Mouse (Mus musculus): ENCODE data around the gene Ece2. TPM values are rescaled to one million over a fixed set of nuclear protein-coding genes. Genes with fewer than 3 reads are reported as not detected.
"Not testable (repeated sequence)": the region's sequence is repeated elsewhere in the genome, so short reads cannot be mapped to it uniquely, and the experiment has no call there.

Gene Ece2
- polyA plus RNA-seq, 1 experiment from 2014 or later: 17.4 TPM

GRCm38 (mm10) chr16:20651947-20652310, 22.3 kb downstream of the Ece2 start:
- peaks cover 19% of the 10 kb centered on the region for H3K36me3 ChIP-seq (ENCODE audit: control insufficient read depth, insufficient read depth, low read length)
- H3K4me1 ChIP-seq (ENCODE audit: control insufficient read depth, insufficient read depth, low read depth, low read length): peaks cover 16% of the 10 kb centered on the region
- H3K27me3 ChIP-seq (replicated peaks; ENCODE audit: control insufficient read depth, insufficient read depth, low read length): no peaks in the 10 kb centered on the region
- H3K4me2 ChIP-seq (ENCODE audit: low read length): peak overlapping the region; percentile 66
- peak overlapping the region; percentile 84 for H3K27ac ChIP-seq (ENCODE audit: low read depth, low read length)
- 12% methylated on average over 12 of the region's 12 CpGs for WGBS
- H3K4me3 ChIP-seq (ENCODE audit: low read length): peak overlapping the region; percentile 80
- peak overlapping the region; percentile 90 for H3K9ac ChIP-seq (ENCODE audit: low read depth, low read length)
- no peaks in the 10 kb centered on the region for H3K9me3 ChIP-seq (ENCODE audit: control insufficient read depth, low read length)
- no peak for ATAC-seq

DNA sequence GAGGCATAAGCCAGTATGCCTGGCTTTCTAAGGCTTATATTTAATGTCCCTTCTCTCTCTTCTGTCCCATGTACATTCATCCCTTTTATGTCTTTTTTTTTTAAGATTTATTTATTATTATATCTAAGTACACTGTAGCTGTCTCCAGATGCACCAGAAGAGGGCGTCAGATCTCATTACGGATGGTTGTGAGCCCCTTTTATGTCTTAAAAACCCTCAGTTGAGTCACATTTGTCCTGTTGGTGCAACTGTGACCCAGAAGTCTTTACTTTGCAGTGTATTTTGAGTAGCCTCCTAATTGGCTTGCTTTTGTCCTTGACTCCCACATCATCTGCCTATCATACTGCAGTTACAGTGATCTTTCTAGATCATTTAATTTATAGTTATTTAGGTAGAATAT, 23.7 kb downstream of the Ece2 start:
- Histone ChIP-seq H3K9ac (ENCODE audit: low read depth, low read length) (no peak overlapping the region), H3K4me2 (ENCODE audit: low read length) (peak overlapping the region; percentile 66; the same call in 1 of the 2 replicates), H3K4me1 (ENCODE audit: control insufficient read depth, insufficient read depth, low read depth, low read length) (peaks cover 16% of the 10 kb centered on the region), H3K27ac (ENCODE audit: low read depth, low read length) (no peak overlapping the region), H3K27me3 (replicated peaks; ENCODE audit: control insufficient read depth, insufficient read depth, low read length) (no peaks in the 10 kb centered on the region), H3K4me3 (ENCODE audit: low read length) (no peak overlapping the region), H3K36me3 (ENCODE audit: control insufficient read depth, insufficient read depth, low read length) (peaks cover 26% of the 10 kb centered on the region), H3K9me3 (ENCODE audit: control insufficient read depth, low read length) (no peaks in the 10 kb centered on the region)
- no peak for ATAC-seq
- WGBS: 48% methylated on average over 2 of the region's 2 CpGs

DNA sequence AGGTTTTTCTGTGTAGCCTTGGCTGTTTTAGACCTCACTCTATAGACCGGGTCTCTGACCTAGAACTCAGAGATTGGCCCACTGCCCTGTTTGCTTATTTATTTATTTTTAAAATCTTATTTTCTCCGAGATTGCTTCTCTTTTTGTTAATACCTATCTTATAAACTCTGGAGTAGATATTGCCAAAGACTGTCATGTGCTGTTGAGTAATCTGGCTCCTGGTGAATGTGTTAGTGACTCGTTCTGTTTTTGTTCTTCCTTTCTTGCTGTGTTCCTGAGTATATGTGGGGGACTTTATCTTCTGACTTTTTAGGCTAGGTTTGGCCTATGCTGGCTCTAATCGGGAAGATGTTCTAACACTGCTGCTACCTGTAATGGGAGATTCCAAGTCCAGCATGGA, 28.0 kb downstream of the Ece2 start:
- no peaks in the 10 kb centered on the region for H3K27me3 ChIP-seq (replicated peaks; ENCODE audit: control insufficient read depth, insufficient read depth, low read length)
- no peak overlapping the region for H3K9ac ChIP-seq (ENCODE audit: low read depth, low read length)
- H3K4me2 ChIP-seq (ENCODE audit: low read length): no peak overlapping the region
- 93% methylated on average over 4 of the region's 4 CpGs for WGBS
- no peaks in the 10 kb centered on the region for H3K9me3 ChIP-seq (ENCODE audit: control insufficient read depth, low read length)
- H3K4me3 ChIP-seq (ENCODE audit: low read length): no peak overlapping the region
- peaks cover 8% of the 10 kb centered on the region for H3K4me1 ChIP-seq (ENCODE audit: control insufficient read depth, insufficient read depth, low read depth, low read length)
- ATAC-seq: no peak
- no peak overlapping the region for H3K27ac ChIP-seq (ENCODE audit: low read depth, low read length)
- peaks cover 59% of the 10 kb centered on the region for H3K36me3 ChIP-seq (ENCODE audit: control insufficient read depth, insufficient read depth, low read length)

DNA sequence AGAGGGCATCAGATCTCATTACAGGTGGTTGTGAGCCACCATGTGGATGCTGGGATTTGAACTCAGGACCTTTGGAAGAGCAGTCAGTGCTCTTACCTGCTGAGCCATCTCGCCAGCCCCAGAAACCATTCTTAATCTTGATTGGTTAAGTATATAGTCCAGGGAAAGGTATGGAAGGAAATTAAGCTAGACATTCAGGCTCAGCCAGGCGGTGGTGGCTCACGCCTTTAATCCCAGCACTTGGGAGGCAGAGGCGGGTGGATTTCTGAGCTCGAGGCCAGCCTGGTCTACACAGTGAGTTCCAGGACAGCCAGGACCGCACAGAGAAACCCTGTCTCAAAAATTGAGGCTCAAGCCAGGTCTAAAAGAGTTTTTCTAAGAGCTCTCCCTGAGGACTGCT, 38.4 kb downstream of the Ece2 start, which contains the start of gene Eif4g1:
Gene Eif4g1, plus strand, starts transcription at position 301 of the 400 bp plus-strand sequence.
- not testable (repeated sequence) for H3K4me2 ChIP-seq (ENCODE audit: low read length); ATAC-seq; H3K9me3 ChIP-seq (ENCODE audit: control insufficient read depth, low read length); H3K27ac ChIP-seq (ENCODE audit: low read depth, low read length); H3K9ac ChIP-seq (ENCODE audit: low read depth, low read length); H3K27me3 ChIP-seq (replicated peaks; ENCODE audit: control insufficient read depth, insufficient read depth, low read length); H3K4me1 ChIP-seq (ENCODE audit: control insufficient read depth, insufficient read depth, low read depth, low read length); H3K4me3 ChIP-seq (ENCODE audit: low read length); H3K36me3 ChIP-seq (ENCODE audit: control insufficient read depth, insufficient read depth, low read length)
- 91% methylated on average over 3 of the region's 6 CpGs for WGBS

GRCm38 (mm10) chr16:20670291-20670690, 40.7 kb downstream of the Ece2 start:
- Histone ChIP-seq H3K27ac (ENCODE audit: low read depth, low read length) (no peak overlapping the region), H3K27me3 (replicated peaks; ENCODE audit: control insufficient read depth, insufficient read depth, low read length) (no peaks in the 10 kb centered on the region), H3K9me3 (ENCODE audit: control insufficient read depth, low read length) (no peaks in the 10 kb centered on the region), H3K4me1 (ENCODE audit: control insufficient read depth, insufficient read depth, low read depth, low read length) (peaks cover 17% of the 10 kb centered on the region), H3K4me3 (ENCODE audit: low read length) (no peak overlapping the region), H3K9ac (ENCODE audit: low read depth, low read length) (no peak overlapping the region), H3K36me3 (ENCODE audit: control insufficient read depth, insufficient read depth, low read length) (peaks cover 4% of the 10 kb centered on the region), H3K4me2 (ENCODE audit: low read length) (no peak overlapping the region)
- ATAC-seq: no peak
- 93% methylated on average over 3 of the region's 3 CpGs for WGBS

GRCm38 (mm10) chr16:20671886-20672285, 42.3 kb downstream of the Ece2 start:
- 31% methylated on average over 6 of the region's 6 CpGs for WGBS
- no peaks in the 10 kb centered on the region for H3K27me3 ChIP-seq (replicated peaks; ENCODE audit: control insufficient read depth, insufficient read depth, low read length)
- H3K4me3 ChIP-seq (ENCODE audit: low read length): peak overlapping the region; percentile 96
- no peak overlapping the region for H3K9ac ChIP-seq (ENCODE audit: low read depth, low read length)
- no peaks in the 10 kb centered on the region for H3K9me3 ChIP-seq (ENCODE audit: control insufficient read depth, low read length)
- peaks cover 17% of the 10 kb centered on the region for H3K4me1 ChIP-seq (ENCODE audit: control insufficient read depth, insufficient read depth, low read depth, low read length)
- H3K27ac ChIP-seq (ENCODE audit: low read depth, low read length): no peak overlapping the region
- ATAC-seq: no peak
- peaks cover 15% of the 10 kb centered on the region for H3K36me3 ChIP-seq (ENCODE audit: control insufficient read depth, insufficient read depth, low read length)
- peak overlapping the region; percentile 92 for H3K4me2 ChIP-seq (ENCODE audit: low read length)

- Histone ChIP-seq H3K36me3 (ENCODE audit: control insufficient read depth, insufficient read depth, low read length) (peaks cover 20% of the 10 kb centered on the region), H3K9me3 (ENCODE audit: control insufficient read depth, low read length) (no peaks in the 10 kb centered on the region), H3K27ac (ENCODE audit: low read depth, low read length) (peak overlapping the region; percentile 91), H3K27me3 (replicated peaks; ENCODE audit: control insufficient read depth, insufficient read depth, low read length) (no peaks in the 10 kb centered on the region), H3K4me3 (ENCODE audit: low read length) (peak overlapping the region; percentile 96), H3K4me1 (ENCODE audit: control insufficient read depth, insufficient read depth, low read depth, low read length) (peaks cover 18% of the 10 kb centered on the region), H3K9ac (ENCODE audit: low read depth, low read length) (peak overlapping the region; percentile 90), H3K4me2 (ENCODE audit: low read length) (peak overlapping the region; percentile 92)
- peak; percentile 98 for ATAC-seq
- WGBS: under 1% methylated on average over 25 of the region's 38 CpGs
These were observed 42.9 kb downstream of the Ece2 start for GRCm38 (mm10) chr16:20672500-20672902.

- Histone ChIP-seq H3K9ac (ENCODE audit: low read depth, low read length) (peak overlapping the region; percentile 90), H3K4me1 (ENCODE audit: control insufficient read depth, insufficient read depth, low read depth, low read length) (peaks cover 23% of the 10 kb centered on the region), H3K9me3 (ENCODE audit: control insufficient read depth, low read length) (no peaks in the 10 kb centered on the region), H3K4me2 (ENCODE audit: low read length) (peak overlapping the region; percentile 92), H3K4me3 (ENCODE audit: low read length) (peak overlapping the region; percentile 96), H3K36me3 (ENCODE audit: control insufficient read depth, insufficient read depth, low read length) (peaks cover 26% of the 10 kb centered on the region), H3K27me3 (replicated peaks; ENCODE audit: control insufficient read depth, insufficient read depth, low read length) (no peaks in the 10 kb centered on the region), H3K27ac (ENCODE audit: low read depth, low read length) (peak overlapping the region; percentile 91)
- WGBS: 0% methylated on average over 25 of the region's 78 CpGs
- ATAC-seq: peak; percentile 85
These were observed 43.5 kb downstream of the Ece2 start for GRCm38 (mm10) chr16:20672965-20673705.

GRCm38 (mm10) chr16:20673706-20674303, 44.2 kb downstream of the Ece2 start:
- 14% methylated on average over 14 of the region's 14 CpGs for WGBS
- peak overlapping the region; percentile 96 for H3K4me3 ChIP-seq (ENCODE audit: low read length)
- ATAC-seq: no peak

More at GRCm38 (mm10) chr16:20673706-20674303, 44.2 kb downstream of the Ece2 start:
- Histone ChIP-seq H3K9me3 (ENCODE audit: control insufficient read depth, low read length) (no peaks in the 10 kb centered on the region), H3K27ac (ENCODE audit: low read depth, low read length) (peak overlapping the region; percentile 91), H3K4me2 (ENCODE audit: low read length) (peak overlapping the region; percentile 92), H3K27me3 (replicated peaks; ENCODE audit: control insufficient read depth, insufficient read depth, low read length) (no peaks in the 10 kb centered on the region), H3K36me3 (ENCODE audit: control insufficient read depth, insufficient read depth, low read length) (peaks cover 33% of the 10 kb centered on the region), H3K4me1 (ENCODE audit: control insufficient read depth, insufficient read depth, low read depth, low read length) (peaks cover 23% of the 10 kb centered on the region), H3K9ac (ENCODE audit: low read depth, low read length) (peak overlapping the region; percentile 90)

Data from hindbrain, embryonic 16.5 days (tissue).